ENCODE assay signal across 8 mouse cellular contexts in the genomic region with DNA sequence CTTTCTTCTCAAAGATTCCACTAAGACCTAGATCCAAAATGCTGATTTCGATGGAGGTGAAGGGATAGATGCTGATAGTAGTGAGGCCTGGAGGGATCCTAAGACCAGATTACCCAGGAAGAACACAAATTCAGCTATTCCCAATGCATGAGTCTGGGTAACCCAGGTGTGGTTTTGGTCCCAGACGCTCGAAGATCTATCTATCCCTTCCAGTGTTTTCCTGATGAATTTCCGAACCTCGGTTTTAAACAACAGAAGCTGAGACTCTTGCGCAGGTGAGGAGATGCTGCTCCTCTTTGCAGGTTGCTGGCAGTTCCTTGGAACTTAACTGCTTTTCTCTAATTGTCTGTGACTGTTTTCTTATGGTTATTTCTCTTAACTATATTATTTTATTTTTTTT. TPM values are rescaled to one million over a fixed set of nuclear protein-coding genes. Genes with fewer than 3 reads are reported as not detected.
DNase-seq lines count a peak whose midpoint lies in the region; ATAC-seq and TF ChIP-seq lines count a peak whose summit lies in the region.

No protein-coding gene starts in this region.

- ATAC-seq in kidney, postnatal 0 days (replicated peaks; ENCODE audit: low FRiP score, low read depth) = no peak
- ATAC-seq in hindbrain, postnatal 0 days = no peak
- no peak for ATAC-seq in midbrain, postnatal 0 days (ENCODE audit: low FRiP score)

- H3K36me3 ChIP-seq in kidney, postnatal 0 days (ENCODE audit: insufficient read depth, low read length) = no peaks in the 10 kb centered on the region
- no peaks in the 10 kb centered on the region for H3K36me3 ChIP-seq in hindbrain, postnatal 0 days (ENCODE audit: insufficient read depth, low read length)
- no peaks in the 10 kb centered on the region for H3K36me3 ChIP-seq in midbrain, postnatal 0 days (ENCODE audit: insufficient read depth, low read length)

- no peak for DNase-seq in kidney, postnatal 0 days (ENCODE audit: low spot score)
- no peak for DNase-seq in kidney, adult 18-20 months
- DNase-seq in hindbrain, postnatal 0 days (ENCODE audit: low spot score) = no peak
- no peak for DNase-seq in midbrain, postnatal 0 days (ENCODE audit: low spot score)
- no peak for DNase-seq in layer of hippocampus, adult 8-10 months (ENCODE audit: low spot score in 2 of 2)
- no peak for DNase-seq in urinary bladder, postnatal 14 days (ENCODE audit: low spot score)
- no peak for DNase-seq in spleen, postnatal 4 days (ENCODE audit: low spot score in 2 of 2)

- H3K9ac ChIP-seq in kidney, postnatal 0 days (ENCODE audit: low read depth, low read length) = peak overlapping the region; percentile 94; the same call in 1 of the 2 replicates
- H3K9ac ChIP-seq in hindbrain, postnatal 0 days (replicated peaks; ENCODE audit: low read length) = peak overlapping the region; percentile 95
- peak overlapping the region; percentile 92 for H3K9ac ChIP-seq in midbrain, postnatal 0 days (replicated peaks; ENCODE audit: low read length, poor library complexity, severe bottlenecking)

- H3K4me1 ChIP-seq in kidney, postnatal 0 days (replicated peaks; ENCODE audit: insufficient read depth, low read length) = peaks cover 23% of the 10 kb centered on the region
- H3K4me1 ChIP-seq in cortical plate, adult 2 months (ENCODE audit: control insufficient read depth, insufficient read depth, low read length) = peaks cover 4% of the 10 kb centered on the region; the same call in 1 of the 2 replicates
- peaks cover 16% of the 10 kb centered on the region for H3K4me1 ChIP-seq in hindbrain, postnatal 0 days (ENCODE audit: insufficient read depth, low read length)
- H3K4me1 ChIP-seq in midbrain, postnatal 0 days (ENCODE audit: insufficient read depth, low read length) = peaks cover 9% of the 10 kb centered on the region

- no peak for TF ChIP-seq CTCF in kidney, postnatal 0 days (IDR thresholded peaks at IDR 0.05; ENCODE audit: low read depth)
- no peak for TF ChIP-seq CTCF in cortical plate, adult 2 months (IDR thresholded peaks at IDR 0.05; ENCODE audit: extremely low read depth, insufficient read depth, low read length)
- no peak for TF ChIP-seq CTCF in hindbrain, postnatal 0 days (IDR thresholded peaks at IDR 0.05; ENCODE audit: low read depth)
- TF ChIP-seq CTCF in midbrain, postnatal 0 days (IDR thresholded peaks at IDR 0.05) = no peak

- peak overlapping the region; percentile 82 for H3K4me2 ChIP-seq in kidney, postnatal 0 days (ENCODE audit: low read length)
- H3K4me2 ChIP-seq in hindbrain, postnatal 0 days (ENCODE audit: low read depth, low read length) = peak overlapping the region; percentile 98
- H3K4me2 ChIP-seq in midbrain, postnatal 0 days (ENCODE audit: low read depth, low read length, poor library complexity, severe bottlenecking) = peak overlapping the region; percentile 84

- H3K4me3 ChIP-seq in kidney, postnatal 0 days (replicated peaks; ENCODE audit: low read depth, low read length) = peak overlapping the region; percentile 93
- H3K4me3 ChIP-seq in cortical plate, adult 2 months (ENCODE audit: insufficient read depth, low read length) = peak overlapping the region; percentile 54
- peak overlapping the region; percentile 91 for H3K4me3 ChIP-seq in hindbrain, postnatal 0 days (ENCODE audit: low read length)
- peak overlapping the region; percentile 68 for H3K4me3 ChIP-seq in midbrain, postnatal 0 days (ENCODE audit: low read depth, low read length)

- TF ChIP-seq POLR2A in cortical plate, adult 2 months (IDR thresholded peaks at IDR 0.05; ENCODE audit: extremely low read depth, insufficient read depth, low read length) = no peak

- 23% methylated on average over 6 of the region's 6 CpGs for WGBS in kidney, postnatal 0 days
- 34% methylated on average over 6 of the region's 6 CpGs for whole genome bisulfite sequencing in hindbrain, postnatal 0 days
- 35% methylated on average over 6 of the region's 6 CpGs for WGBS in midbrain, postnatal 0 days

- peak overlapping the region; percentile 99; the same call in 1 of the 2 replicates for H3K27ac ChIP-seq in kidney, postnatal 0 days
- H3K27ac ChIP-seq in cortical plate, adult 2 months (ENCODE audit: insufficient read depth, low read length) = no peak overlapping the region
- peak overlapping the region; percentile 99; the same call in 1 of the 2 replicates for H3K27ac ChIP-seq in hindbrain, postnatal 0 days
- H3K27ac ChIP-seq in midbrain, postnatal 0 days (ENCODE audit: low read depth, low read length) = peak overlapping the region; percentile 99

- no peaks in the 10 kb centered on the region for H3K27me3 ChIP-seq in kidney, postnatal 0 days (ENCODE audit: insufficient read depth, low read length)
- H3K27me3 ChIP-seq in hindbrain, postnatal 0 days (ENCODE audit: insufficient read depth, low read length) = no peaks in the 10 kb centered on the region
- no peaks in the 10 kb centered on the region for H3K27me3 ChIP-seq in midbrain, postnatal 0 days (ENCODE audit: insufficient read depth, low read length)

- no peaks in the 10 kb centered on the region for H3K9me3 ChIP-seq in kidney, postnatal 0 days (replicated peaks; ENCODE audit: low read length)
- H3K9me3 ChIP-seq in hindbrain, postnatal 0 days (ENCODE audit: low read length) = no peaks in the 10 kb centered on the region
- no peaks in the 10 kb centered on the region for H3K9me3 ChIP-seq in midbrain, postnatal 0 days (ENCODE audit: low read length)

RNA-seq across cellular contexts. Expression of gene Purb, which starts 1.3 kb away (rescaled TPM):
- 24.5 and 26.4 TPM in 2 replicates for polyA plus RNA-seq in kidney, postnatal 0 days (2015; fragmentation: Nextera tagmentation; extraction: Ambion mirVana)
- polyA plus RNA-seq in cortical plate, adult 2 months (2012; rRNA removed) = 103 and 109 TPM in 2 replicates
- 35.9 and 36.9 TPM in 2 replicates for total RNA-seq in hindbrain, postnatal 0 days (2014; rRNA removed)
- 17.1 and 17.9 TPM in 2 replicates for polyA plus RNA-seq in hindbrain, postnatal 0 days (2015; fragmentation: Nextera tagmentation; extraction: Ambion mirVana)
- total RNA-seq in midbrain, postnatal 0 days (2014; rRNA removed) = 38.0 and 45.1 TPM in 2 replicates
- 12.2 and 14.2 TPM in 2 replicates for polyA plus RNA-seq in midbrain, postnatal 0 days (2015; fragmentation: Nextera tagmentation; extraction: Ambion mirVana)
- total RNA-seq in layer of hippocampus, adult 8-10 months (2022) = 100 to 1,000 TPM; 202 to 239 (median 220) TPM

RNA-seq across cellular contexts. Expression of gene H2afv, which starts 30.1 kb away (rescaled TPM):
- 441 and 458 TPM in 2 replicates for polyA plus RNA-seq in kidney, postnatal 0 days (2015; fragmentation: Nextera tagmentation; extraction: Ambion mirVana)
- polyA plus RNA-seq in cortical plate, adult 2 months (2012; rRNA removed) = 81.7 and 83.3 TPM in 2 replicates
- total RNA-seq in hindbrain, postnatal 0 days (2014; rRNA removed) = 75.5 and 95.0 TPM in 2 replicates
- polyA plus RNA-seq in hindbrain, postnatal 0 days (2015; fragmentation: Nextera tagmentation; extraction: Ambion mirVana) = 251 and 254 TPM in 2 replicates
- total RNA-seq in midbrain, postnatal 0 days (2014; rRNA removed) = 46.2 and 57.2 TPM in 2 replicates
- polyA plus RNA-seq in midbrain, postnatal 0 days (2015; fragmentation: Nextera tagmentation; extraction: Ambion mirVana) = 133 and 142 TPM in 2 replicates
- total RNA-seq in layer of hippocampus, adult 8-10 months (2022) = 10 to 100 TPM; 26.4 to 39.8 (median 36.9) TPM

RNA-seq across cellular contexts. Expression of gene Myo1g, which starts 46.4 kb away (rescaled TPM):
- polyA plus RNA-seq in kidney, postnatal 0 days (2015; fragmentation: Nextera tagmentation; extraction: Ambion mirVana) = 0.42 and 0.83 TPM in 2 replicates
- 0.75 and 0.87 TPM in 2 replicates for polyA plus RNA-seq in cortical plate, adult 2 months (2012; rRNA removed)
- total RNA-seq in hindbrain, postnatal 0 days (2014; rRNA removed) = 0.68 and 1.0 TPM in 2 replicates
- polyA plus RNA-seq in hindbrain, postnatal 0 days (2015; fragmentation: Nextera tagmentation; extraction: Ambion mirVana) = 0.39 and 0.50 TPM in 2 replicates
- 0.99 and 1.5 TPM in 2 replicates for total RNA-seq in midbrain, postnatal 0 days (2014; rRNA removed)
- polyA plus RNA-seq in midbrain, postnatal 0 days (2015; fragmentation: Nextera tagmentation; extraction: Ambion mirVana) = 0.38 and 0.62 TPM in 2 replicates
- total RNA-seq in layer of hippocampus, adult 8-10 months (2022) = 1 to 10 TPM in 1 of 4 experiments, under 1 TPM in 3; 0.39 to 1.3 (median 0.51) TPM

RNA-seq across cellular contexts. Expression of gene Ppia, which starts 59.1 kb away (rescaled TPM):
- polyA plus RNA-seq in kidney, postnatal 0 days (2015; fragmentation: Nextera tagmentation; extraction: Ambion mirVana) = 5,621 and 5,791 TPM in 2 replicates
- polyA plus RNA-seq in cortical plate, adult 2 months (2012; rRNA removed) = 2,439 and 2,636 TPM in 2 replicates
- 2,267 and 2,460 TPM in 2 replicates for total RNA-seq in hindbrain, postnatal 0 days (2014; rRNA removed)
- 5,475 and 5,597 TPM in 2 replicates for polyA plus RNA-seq in hindbrain, postnatal 0 days (2015; fragmentation: Nextera tagmentation; extraction: Ambion mirVana)
- 2,296 and 2,489 TPM in 2 replicates for total RNA-seq in midbrain, postnatal 0 days (2014; rRNA removed)
- polyA plus RNA-seq in midbrain, postnatal 0 days (2015; fragmentation: Nextera tagmentation; extraction: Ambion mirVana) = 5,099 and 5,106 TPM in 2 replicates
- 1,000 to 10,000 TPM; 1,319 to 1,646 (median 1,558) TPM for total RNA-seq in layer of hippocampus, adult 8-10 months (2022)
